Mouse (Mus musculus): ENCODE data around the gene Iqschfp.

DNA sequence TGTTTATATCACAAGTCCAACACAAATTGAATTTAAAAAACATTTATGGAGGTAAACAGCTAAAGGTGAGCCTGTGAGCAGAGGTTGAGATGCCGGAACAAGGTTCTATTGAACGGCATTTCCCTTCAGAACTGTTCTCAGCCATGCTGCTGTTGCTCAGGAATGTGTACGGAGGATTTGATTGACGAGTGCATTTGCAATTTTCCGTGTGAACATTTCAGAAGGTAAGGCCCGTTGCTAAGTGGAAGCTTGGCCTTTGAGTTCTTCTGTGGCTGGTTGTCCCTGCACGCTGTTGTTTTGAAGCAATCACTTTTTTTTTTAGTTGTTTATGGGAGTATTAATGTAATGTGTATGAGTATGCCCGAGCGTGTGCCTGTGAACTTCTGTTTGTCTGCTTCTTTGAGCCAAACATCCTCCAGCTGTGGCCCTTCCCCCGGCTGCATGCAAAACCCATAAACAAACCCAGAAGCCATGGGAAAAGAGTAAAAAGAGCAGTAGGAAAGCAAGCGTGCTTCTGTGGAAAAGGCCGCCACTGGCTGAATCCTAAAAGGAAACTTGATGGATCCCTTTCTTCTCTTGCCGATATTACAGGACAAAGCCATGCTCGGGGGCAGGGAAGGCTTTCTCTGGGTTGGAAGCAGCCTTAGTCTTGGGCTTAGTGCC lies 691.1 kb downstream of the Iqschfp start:
- no peak for TF ChIP-seq CTCF (IDR thresholded peaks at IDR 0.05; ENCODE audit: borderline replicate concordance, extremely low read depth, insufficient read depth, insufficient read length)
- TF ChIP-seq POLR2A (IDR thresholded peaks at IDR 0.05; ENCODE audit: borderline replicate concordance, extremely low read depth, insufficient read depth, insufficient read length, poor library complexity, severe bottlenecking), result no peak

Measured in brain, embryonic 14.5 days (tissue).